Mouse (Mus musculus): Measurements from ENCODE around the gene Pnldc1.

DNA sequence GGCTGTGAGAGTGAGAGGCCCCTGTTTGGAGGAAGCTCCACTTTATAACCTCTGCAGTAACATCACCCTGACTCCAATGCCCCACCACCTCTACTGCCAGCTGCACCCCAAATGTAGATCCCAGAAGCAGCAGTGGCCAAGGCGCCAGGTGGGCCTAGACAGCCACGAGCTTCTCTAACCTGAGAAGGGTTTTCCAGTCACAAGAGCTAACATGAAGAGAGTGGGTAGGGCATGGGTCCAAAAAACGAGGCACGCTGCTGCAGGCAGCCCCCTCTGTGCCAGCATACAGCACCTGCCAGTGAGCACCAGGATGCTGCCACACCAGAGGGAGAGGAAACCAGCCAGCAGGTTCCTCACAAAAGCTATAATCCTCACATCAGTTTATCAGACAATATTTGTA, 19.0 kb downstream of the Pnldc1 start:
- TF ChIP-seq MAX (IDR thresholded peaks at IDR 0.05; ENCODE audit: low read depth): no peak
- TF ChIP-seq POLR2A (IDR thresholded peaks at IDR 0.05; ENCODE audit: insufficient read length, low read depth): no peak
- TF ChIP-seq MYOD1 (IDR thresholded peaks at IDR 0.05; ENCODE audit: control insufficient read depth in 1 of 3, insufficient read length in 2 of 3, low read depth in 2 of 3): no peak
- TF ChIP-seq USF1 (IDR thresholded peaks at IDR 0.05; ENCODE audit: low read depth): no peak
- TF ChIP-seq MYOG (IDR thresholded peaks at IDR 0.05; ENCODE audit: control insufficient read depth in 1 of 3, insufficient read depth in 1 of 3, insufficient read length in 2 of 3, low read depth in 2 of 3): no peak
- TF ChIP-seq E2F4 (IDR thresholded peaks at IDR 0.05; ENCODE audit: insufficient read depth): no peak
- TF ChIP-seq TCF12 (IDR thresholded peaks at IDR 0.05; ENCODE audit: insufficient read depth, poor library complexity, severe bottlenecking): no peak
- TF ChIP-seq TCF3 (IDR thresholded peaks at IDR 0.05; ENCODE audit: insufficient read length, low read depth): no peak
- no peak for TF ChIP-seq REST (IDR thresholded peaks at IDR 0.05; ENCODE audit: insufficient read depth, insufficient read length)

All from myocyte (in vitro differentiated cells).